Mouse (Mus musculus) olfactory bulb, adult 2 months (tissue): ENCODE results near the gene Creb3l2.

Experiments used
- CTCF ChIP-seq: fragments of 200-500 bp; IDR thresholded peaks from 2 replicates; pipeline ENCODE4 v1.5.1; 2012; ENCODE audit warnings: low read depth, mild to moderate bottlenecking, low read length, moderate library complexity; ENCODE audit not compliant: insufficient read depth
- POLR2A ChIP-seq: fragments of 200-500 bp; IDR thresholded peaks from 2 replicates; pipeline ENCODE4 v1.6.1; 2012; ENCODE audit warnings: mild to moderate bottlenecking, low read depth, low read length, moderate library complexity; ENCODE audit not compliant: insufficient read depth

DNA sequence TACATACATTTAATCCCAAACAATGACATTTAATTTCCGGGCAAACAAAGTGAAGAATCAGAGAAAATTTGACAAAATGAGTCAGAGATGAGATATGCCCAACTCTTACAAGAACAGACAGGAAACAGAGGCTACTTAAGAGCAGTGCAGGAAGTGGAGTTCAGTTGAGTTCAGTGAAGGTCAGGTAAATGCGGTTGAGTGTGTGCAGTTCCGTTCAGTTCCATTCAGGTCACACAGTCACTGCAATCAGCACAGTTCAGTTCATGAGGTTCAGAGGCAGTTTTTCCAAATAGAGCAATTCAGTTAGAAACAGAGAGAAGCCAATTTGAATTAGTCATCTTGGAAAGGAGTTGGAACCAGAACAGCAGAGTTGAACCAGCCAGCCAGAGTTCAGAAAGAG, 39.2 kb upstream of the Creb3l2 start:
- TF ChIP-seq CTCF (no peak), POLR2A (no peak)
